Mouse (Mus musculus): ENCODE results near the gene Jrkl. TPM values are rescaled to one million over a fixed set of nuclear protein-coding genes. Genes with fewer than 3 reads are reported as not detected.
A peak's percentile ranks its signal among the peaks of the same experiment; 100 is the strongest.

Gene Jrkl
- 11.7 and 11.8 TPM in 2 replicates for polyA plus RNA-seq (2015; fragmentation: Nextera tagmentation; extraction: Ambion mirVana)

- Histone ChIP-seq H3K27me3 (no peaks in the 10 kb centered on the region), H3K9me3 (replicated peaks) (no peaks in the 10 kb centered on the region; the same call in 1 of the 2 replicates), H3K36me3 (ENCODE audit: poor library complexity, severe bottlenecking) (0 out of 2 replicates have a peak, but pooled peaks cover 5% of the 10 kb centered on the region), H3K4me3 (peak within 1 kb of the TSS; percentile 62), H3K4me2 (peak within 1 kb of the TSS; percentile 72), H3K9ac (peak within 1 kb of the TSS; percentile 72), H3K4me1 (peaks cover 24% of the 10 kb centered on the region), H3K27ac (peak within 1 kb of the TSS; percentile 59; the same call in 1 of the 2 replicates)
- peak; percentile 13; the same call in 1 of the 2 replicates for ATAC-seq
- 6% methylated on average over 10 of the region's 10 CpGs for WGBS
Measured at GRCm38 (mm10) chr9:13245481-13245880, at the start of gene Jrkl. TSS of gene Jrkl (minus strand) at chr9:13245829.

- Histone ChIP-seq H3K27me3 (no peaks in the 10 kb centered on the region), H3K4me2 (no peak overlapping the region), H3K36me3 (ENCODE audit: poor library complexity, severe bottlenecking) (no peaks in the 10 kb centered on the region), H3K9me3 (replicated peaks) (no peaks in the 10 kb centered on the region), H3K27ac (no peak overlapping the region), H3K4me3 (no peak overlapping the region), H3K9ac (no peak overlapping the region), H3K4me1 (no peaks in the 10 kb centered on the region)
- 80% methylated on average over 2 of the region's 2 CpGs for WGBS
- no peak for ATAC-seq
Measured at GRCm38 (mm10) chr9:13287482-13287881, 41.9 kb upstream of the Jrkl start.

DNA sequence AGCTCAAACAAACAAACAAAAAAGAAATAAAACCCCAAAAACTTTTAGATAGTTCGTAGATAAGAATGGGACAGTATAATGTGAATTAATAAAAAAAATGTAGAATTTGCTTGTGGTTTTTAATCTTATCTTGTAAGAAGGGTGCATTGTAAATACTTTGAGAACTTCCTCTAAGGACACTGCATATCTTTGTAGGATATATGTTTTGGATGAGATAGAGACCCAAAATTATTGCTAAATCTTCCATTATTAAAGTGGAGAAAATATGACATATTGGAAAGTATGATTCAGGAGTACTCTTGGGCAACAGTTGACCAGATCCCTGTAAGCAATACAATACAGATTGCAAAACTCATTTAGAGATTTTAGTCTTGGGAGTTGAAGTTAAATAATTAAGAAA is 27.6 kb upstream of the Jrkl start:
- no peaks in the 10 kb centered on the region for H3K36me3 ChIP-seq (ENCODE audit: poor library complexity, severe bottlenecking)
- WGBS: 95% methylated on average over 1 of the region's 1 CpGs
- H3K9ac ChIP-seq: no peak overlapping the region
- ATAC-seq: no peak
- no peaks in the 10 kb centered on the region for H3K27me3 ChIP-seq
- no peaks in the 10 kb centered on the region for H3K4me1 ChIP-seq
- H3K4me3 ChIP-seq: no peak overlapping the region
- H3K4me2 ChIP-seq: no peak overlapping the region
- H3K27ac ChIP-seq: no peak overlapping the region
- H3K9me3 ChIP-seq (replicated peaks): no peaks in the 10 kb centered on the region

- no peak for ATAC-seq
- H3K4me3 ChIP-seq: no peak overlapping the region
- no peak overlapping the region for H3K27ac ChIP-seq
- H3K36me3 ChIP-seq (ENCODE audit: poor library complexity, severe bottlenecking): no peaks in the 10 kb centered on the region
- no peaks in the 10 kb centered on the region for H3K27me3 ChIP-seq
- no peak overlapping the region for H3K9ac ChIP-seq
- no peaks in the 10 kb centered on the region for H3K9me3 ChIP-seq (replicated peaks)
- 91% methylated on average over 3 of the region's 3 CpGs for WGBS
- H3K4me1 ChIP-seq: no peaks in the 10 kb centered on the region
- H3K4me2 ChIP-seq: no peak overlapping the region
Measured at GRCm38 (mm10) chr9:13260980-13261379, 15.4 kb upstream of the Jrkl start.

DNA sequence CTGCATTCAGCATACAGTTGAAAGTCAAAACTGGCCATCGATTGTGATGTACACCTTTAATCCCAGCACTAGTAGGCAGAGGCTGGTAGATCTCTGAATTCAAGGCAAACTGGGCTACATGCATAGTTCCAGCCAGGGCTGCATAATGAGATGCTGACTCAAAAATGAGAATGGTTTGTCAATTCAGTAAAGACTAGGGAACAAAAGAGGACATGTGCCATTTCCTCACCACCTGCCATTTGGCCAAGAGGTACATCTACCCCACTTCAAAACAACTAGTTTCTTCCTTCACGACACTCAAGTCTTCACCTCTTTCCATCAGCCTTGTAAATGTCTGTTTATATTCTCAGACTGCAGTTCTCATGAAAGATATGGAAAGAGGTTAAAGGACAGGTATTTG is 12.5 kb upstream of the Jrkl start:
- Histone ChIP-seq H3K27me3 (no peaks in the 10 kb centered on the region), H3K27ac (no peak overlapping the region), H3K4me1 (no peaks in the 10 kb centered on the region), H3K9me3 (replicated peaks) (no peaks in the 10 kb centered on the region), H3K9ac (no peak overlapping the region), H3K4me3 (no peak overlapping the region), H3K4me2 (no peak overlapping the region), H3K36me3 (ENCODE audit: poor library complexity, severe bottlenecking) (no peaks in the 10 kb centered on the region)
- no peak for ATAC-seq
- 97% methylated on average over 2 of the region's 2 CpGs for WGBS

- Histone ChIP-seq H3K4me2 (no peak overlapping the region), H3K9ac (no peak overlapping the region), H3K27ac (no peak overlapping the region), H3K36me3 (ENCODE audit: poor library complexity, severe bottlenecking) (no peaks in the 10 kb centered on the region), H3K9me3 (replicated peaks) (no peaks in the 10 kb centered on the region), H3K4me1 (no peaks in the 10 kb centered on the region), H3K4me3 (no peak overlapping the region), H3K27me3 (no peaks in the 10 kb centered on the region)
- no peak for ATAC-seq
- WGBS: 90% methylated on average over 1 of the region's 1 CpGs
Measured at GRCm38 (mm10) chr9:13256726-13257125, 11.1 kb upstream of the Jrkl start.

- H3K4me3 ChIP-seq: no peak overlapping the region
- WGBS: 85% methylated on average over 2 of the region's 2 CpGs
- no peak overlapping the region for H3K9ac ChIP-seq
- H3K27me3 ChIP-seq: no peaks in the 10 kb centered on the region
- H3K36me3 ChIP-seq (ENCODE audit: poor library complexity, severe bottlenecking): no peaks in the 10 kb centered on the region
- H3K4me2 ChIP-seq: no peak overlapping the region
- ATAC-seq: no peak
- no peak overlapping the region for H3K27ac ChIP-seq
- peaks cover 8% of the 10 kb centered on the region for H3K4me1 ChIP-seq
- H3K9me3 ChIP-seq (replicated peaks): no peaks in the 10 kb centered on the region
Measured at GRCm38 (mm10) chr9:13251251-13251650, 5.6 kb upstream of the Jrkl start.

GRCm38 (mm10) chr9:13248104-13248503 is 2.5 kb upstream of the Jrkl start:
- Histone ChIP-seq H3K27me3 (no peaks in the 10 kb centered on the region), H3K9me3 (replicated peaks) (no peaks in the 10 kb centered on the region), H3K27ac (no peak overlapping the region), H3K4me1 (peaks cover 24% of the 10 kb centered on the region), H3K4me3 (no peak overlapping the region), H3K4me2 (no peak overlapping the region), H3K9ac (no peak overlapping the region), H3K36me3 (ENCODE audit: poor library complexity, severe bottlenecking) (no peaks in the 10 kb centered on the region)
- ATAC-seq: no peak
- WGBS: 97% methylated on average over 4 of the region's 4 CpGs

DNA sequence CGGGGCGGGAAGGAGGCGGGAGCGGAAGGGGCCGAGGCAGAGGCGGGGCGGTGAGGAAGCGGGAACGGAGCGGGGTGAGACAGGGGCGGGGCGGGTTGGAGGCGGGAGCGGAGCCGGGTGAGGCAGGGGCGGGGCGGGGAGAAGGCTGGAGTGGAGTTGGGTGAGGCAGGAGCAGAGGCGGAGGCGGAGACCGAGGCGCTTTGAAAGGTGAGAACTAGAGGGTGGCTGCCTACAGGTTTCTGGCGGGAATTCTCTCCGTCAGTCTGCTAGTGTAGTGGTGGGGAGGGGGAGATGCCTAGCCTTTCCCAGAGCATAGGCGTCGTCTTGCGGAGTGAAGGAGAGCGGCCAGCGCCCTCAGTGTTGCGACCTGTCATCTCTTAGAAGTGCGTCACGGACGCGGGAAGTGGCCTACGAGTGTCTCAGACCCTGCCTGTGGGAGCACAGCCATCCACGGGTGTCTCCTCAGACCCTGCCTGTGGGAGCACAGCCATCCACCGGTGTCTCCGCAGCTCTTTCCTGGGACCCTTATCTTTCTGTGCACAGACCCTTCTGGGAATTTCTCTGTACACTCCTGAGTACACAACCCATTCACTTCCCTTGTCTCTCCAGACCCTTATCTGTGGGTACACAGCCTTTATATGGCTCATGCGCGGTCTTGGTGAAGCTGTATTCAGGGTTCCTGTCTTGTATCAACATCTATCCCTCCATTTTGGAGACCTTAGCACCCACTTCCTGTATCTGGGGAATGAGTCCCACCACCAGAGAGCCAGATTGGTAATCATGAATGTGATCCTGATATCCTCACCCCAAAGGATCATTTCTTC is 1.4 kb upstream of the Jrkl start, which contains the start of gene Ccdc82:
Gene Ccdc82 (plus strand): TSS at position 141 of the 824 bp plus-strand sequence.
- Histone ChIP-seq H3K9ac (peak within 1 kb of the TSS; percentile 75), H3K4me3 (peak within 1 kb of the TSS; percentile 62), H3K36me3 (ENCODE audit: poor library complexity, severe bottlenecking) (no peaks in the 10 kb centered on the region), H3K4me1 (peaks cover 24% of the 10 kb centered on the region), H3K27ac (peak within 1 kb of the TSS; percentile 75), H3K4me2 (peak within 1 kb of the TSS; percentile 84), H3K27me3 (no peaks in the 10 kb centered on the region), H3K9me3 (replicated peaks) (no peaks in the 10 kb centered on the region)
- WGBS: 3% methylated on average over 29 of the region's 39 CpGs
- peak; percentile 97 for ATAC-seq

GRCm38 (mm10) chr9:13242321-13242720 is 3.3 kb downstream of the Jrkl start:
- no peak for ATAC-seq
- H3K9ac ChIP-seq: no peak overlapping the region

GRCm38 (mm10) chr9:13231545-13232216 is 13.9 kb downstream of the Jrkl start:
- Histone ChIP-seq H3K4me1 (no peaks in the 10 kb centered on the region), H3K27me3 (no peaks in the 10 kb centered on the region), H3K4me3 (no peak overlapping the region), H3K36me3 (ENCODE audit: poor library complexity, severe bottlenecking) (no peaks in the 10 kb centered on the region), H3K4me2 (no peak overlapping the region), H3K9ac (no peak overlapping the region), H3K27ac (no peak overlapping the region), H3K9me3 (replicated peaks) (no peaks in the 10 kb centered on the region)
- 15% methylated on average over 5 of the region's 5 CpGs for WGBS
- peak; percentile 79 for ATAC-seq

More at GRCm38 (mm10) chr9:13242321-13242720, 3.3 kb downstream of the Jrkl start:
- H3K27ac ChIP-seq: no peak overlapping the region
- no peak overlapping the region for H3K4me3 ChIP-seq
- peaks cover 19% of the 10 kb centered on the region for H3K4me1 ChIP-seq
- no peak overlapping the region for H3K4me2 ChIP-seq
- H3K36me3 ChIP-seq (ENCODE audit: poor library complexity, severe bottlenecking): 0 out of 2 replicates have a peak, but pooled peaks cover 5% of the 10 kb centered on the region
- H3K9me3 ChIP-seq (replicated peaks): no peaks in the 10 kb centered on the region; the same call in 1 of the 2 replicates
- H3K27me3 ChIP-seq: no peaks in the 10 kb centered on the region

DNA sequence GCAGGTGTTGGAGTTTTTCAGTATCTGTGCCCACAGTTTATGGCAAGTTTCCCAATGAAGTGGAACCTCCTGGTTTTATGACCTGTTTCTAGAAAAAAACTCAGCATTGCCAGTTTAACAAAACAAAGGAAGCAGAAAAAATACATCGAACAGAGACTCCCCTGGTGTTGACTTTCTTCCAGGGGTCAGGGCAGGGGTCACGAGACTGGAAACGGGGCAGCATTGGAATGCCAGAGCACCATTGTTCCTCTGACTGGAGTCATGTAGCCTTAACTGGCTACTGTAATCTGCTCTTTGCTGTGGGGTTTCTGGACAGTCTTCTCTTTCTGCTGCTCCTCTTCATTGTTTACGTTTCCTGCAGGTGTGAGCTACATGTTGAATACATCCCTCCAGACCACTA is 15.1 kb downstream of the Jrkl start:
- 15% methylated on average over 4 of the region's 4 CpGs for WGBS
- no peaks in the 10 kb centered on the region for H3K27me3 ChIP-seq
- no peak overlapping the region for H3K9ac ChIP-seq
- H3K4me2 ChIP-seq: no peak overlapping the region
- ATAC-seq: no peak
- H3K36me3 ChIP-seq (ENCODE audit: poor library complexity, severe bottlenecking): no peaks in the 10 kb centered on the region
- H3K9me3 ChIP-seq (replicated peaks): no peaks in the 10 kb centered on the region
- H3K4me3 ChIP-seq: no peak overlapping the region
- no peak overlapping the region for H3K27ac ChIP-seq
- no peaks in the 10 kb centered on the region for H3K4me1 ChIP-seq

All from forebrain, embryonic 13.5 days (tissue).